Mouse (Mus musculus) CH12.LX (cell line): ENCODE data around the gene Wnt7a.

Experiments used
- CTCF ChIP-seq, 2 experiments: IDR thresholded peaks in 1 of 2; conservative IDR thresholded peaks in 1 of 2; 2 replicates each; pipeline ENCODE4 v1.5.1; 2011 to 2012; ENCODE audit warnings: low read depth in 2 of 2, low read length in 2 of 2, improper control_type of control experiment in 1 of 2, inconsistent platforms in 1 of 2, mild to moderate bottlenecking in 1 of 2, moderate library complexity in 1 of 2
- GABPA ChIP-seq: IDR thresholded peaks from 2 replicates; pipeline ENCODE4 v1.6.1; 2012; ENCODE audit warnings: low read depth, low read length, improper control_type of control experiment, inconsistent platforms; ENCODE audit not compliant: insufficient replicate concordance
- MEF2A ChIP-seq: IDR thresholded peaks from 2 replicates; pipeline ENCODE4 v1.6.1; 2014; ENCODE audit warnings: low read depth, mild to moderate bottlenecking, inconsistent platforms, low read length, improper control_type of control experiment, borderline replicate concordance
- USF2 ChIP-seq: conservative IDR thresholded peaks from 2 replicates; pipeline ENCODE4 v1.6.1; 2011; ENCODE audit warnings: low read depth, low read length, improper control_type of control experiment

GRCm38 (mm10) chr6:91383871-91384270, 27.3 kb downstream of the Wnt7a start:
- no peak for TF ChIP-seq CTCF (conservative IDR thresholded peaks at IDR 0.05 in 1 of 2, IDR thresholded peaks at IDR 0.05 in 1 of 2; ENCODE audit: low read depth in 2 of 2, low read length in 2 of 2)
- TF ChIP-seq GABPA: no peak
- no peak for TF ChIP-seq USF2
- TF ChIP-seq MEF2A: no peak
